Mouse (Mus musculus) cerebellum, adult 2 months (tissue): Measurements from ENCODE around the gene Tspo2.

Source experiments
- CTCF ChIP-seq: fragments of 200-500 bp; IDR thresholded peaks from 2 replicates; pipeline ENCODE4 v1.5.1; 2011; ENCODE audit warnings: low read depth, mild to moderate bottlenecking, control low read depth, low read length, moderate library complexity, borderline replicate concordance; ENCODE audit not compliant: insufficient read depth
- POLR2A ChIP-seq: fragments of 200-500 bp; IDR thresholded peaks from 2 replicates; pipeline ENCODE4 v1.6.1; 2011; ENCODE audit warnings: low read length, control low read depth, borderline replicate concordance; ENCODE audit not compliant: insufficient read depth

DNA sequence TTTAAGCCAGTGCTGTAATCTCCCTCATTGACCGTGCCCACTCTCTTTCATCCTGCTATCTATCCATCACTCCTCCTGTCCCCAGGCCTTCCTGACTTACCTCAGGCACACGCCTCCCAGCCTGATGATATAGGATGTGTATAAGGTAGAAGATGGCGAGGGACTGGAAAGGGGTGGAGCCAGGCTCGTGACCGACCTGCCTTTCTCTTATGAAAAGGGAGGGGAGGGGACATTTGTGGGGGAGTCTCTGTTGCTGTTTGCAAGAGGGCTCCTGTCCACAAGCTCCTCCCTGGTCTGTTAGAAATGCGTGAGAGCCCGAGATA lies at the start of gene Tspo2:
- TF ChIP-seq POLR2A (no peak), CTCF (no peak)
